Mouse (Mus musculus): Measurements from ENCODE around the gene Dtd2.
A peak's percentile ranks its signal among the peaks of the same experiment; 100 is the strongest.

Gene Dtd2

DNA sequence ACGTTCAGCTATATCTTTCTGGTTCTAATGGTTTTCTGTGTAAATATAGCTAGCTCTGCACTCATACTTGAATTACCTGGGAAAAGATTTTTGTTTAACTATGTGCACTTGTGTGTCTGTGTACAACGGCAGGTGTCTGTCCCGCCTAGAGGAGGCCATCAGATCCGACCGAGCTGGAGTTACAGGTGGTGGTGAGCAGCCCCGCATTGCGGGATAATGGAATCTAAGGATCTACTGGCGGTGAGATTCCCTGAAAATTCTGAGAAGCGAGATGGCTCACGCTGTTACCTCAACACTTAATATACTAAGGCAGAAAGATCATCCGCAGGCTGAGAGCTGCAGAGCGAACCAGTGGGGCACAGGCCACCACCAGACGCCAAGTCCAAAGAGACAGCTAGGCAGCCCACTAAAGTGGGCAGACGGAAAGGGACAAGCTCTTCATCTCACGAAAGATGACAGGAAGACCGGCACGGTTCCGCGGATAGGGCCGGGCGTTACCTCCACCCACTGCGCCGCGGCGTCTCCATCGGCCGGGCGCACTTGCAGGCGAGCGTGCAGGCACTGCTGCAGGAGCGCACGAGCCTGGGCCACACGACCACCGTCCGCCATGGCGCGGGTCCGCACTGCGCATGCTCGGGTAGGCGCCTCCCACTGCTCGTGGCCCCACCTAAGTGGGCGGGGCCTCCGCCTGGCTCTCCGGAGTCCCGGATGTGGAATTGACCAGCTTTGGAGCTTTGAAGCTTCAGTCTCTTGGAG, at the start of gene Dtd2:
TSS of gene Dtd2 (minus strand) at position 625 of the 756 bp plus-strand sequence.
- DNase-seq = peak; percentile 97 to 98

DNA sequence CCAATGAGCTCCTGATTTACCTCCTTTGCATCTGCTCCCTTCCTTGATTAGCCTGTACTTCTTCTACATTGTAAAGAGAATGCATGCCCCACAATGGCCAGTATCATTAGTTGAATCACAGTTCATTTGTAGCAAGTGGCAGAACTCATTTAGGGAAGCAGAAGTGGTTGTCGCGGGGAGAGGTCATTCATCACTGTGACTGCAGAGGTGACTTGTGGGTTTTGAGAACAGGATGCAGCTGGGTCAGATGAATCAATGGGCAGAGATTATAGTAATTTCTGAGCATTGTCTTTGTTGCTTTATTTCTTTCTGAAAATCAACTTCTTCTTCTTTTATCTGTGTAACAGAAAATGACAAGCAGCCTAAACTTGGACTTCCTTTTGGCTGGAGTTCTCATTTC, 43.0 kb upstream of the Dtd2 start:
- no peak for DNase-seq

DNA sequence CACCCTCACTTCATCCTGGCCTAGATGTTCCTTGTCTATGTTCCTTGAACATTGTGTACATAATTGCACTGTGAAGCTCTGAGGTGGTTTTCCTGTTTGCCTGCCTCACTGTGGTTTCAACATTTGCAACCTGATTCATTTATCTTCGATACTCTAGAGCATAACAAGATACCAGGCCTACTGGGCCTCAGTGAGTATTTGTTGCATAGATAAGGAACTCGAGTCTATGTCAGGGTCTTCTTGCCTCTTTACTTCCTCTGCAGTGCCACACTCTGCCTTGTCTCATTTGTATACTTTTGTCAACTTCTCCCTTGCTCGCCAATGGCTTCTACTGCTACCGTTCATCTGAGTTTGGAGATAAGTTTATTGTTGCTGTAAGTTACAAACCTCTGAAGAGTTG, 40.1 kb upstream of the Dtd2 start:
- DNase-seq = no peak

DNA sequence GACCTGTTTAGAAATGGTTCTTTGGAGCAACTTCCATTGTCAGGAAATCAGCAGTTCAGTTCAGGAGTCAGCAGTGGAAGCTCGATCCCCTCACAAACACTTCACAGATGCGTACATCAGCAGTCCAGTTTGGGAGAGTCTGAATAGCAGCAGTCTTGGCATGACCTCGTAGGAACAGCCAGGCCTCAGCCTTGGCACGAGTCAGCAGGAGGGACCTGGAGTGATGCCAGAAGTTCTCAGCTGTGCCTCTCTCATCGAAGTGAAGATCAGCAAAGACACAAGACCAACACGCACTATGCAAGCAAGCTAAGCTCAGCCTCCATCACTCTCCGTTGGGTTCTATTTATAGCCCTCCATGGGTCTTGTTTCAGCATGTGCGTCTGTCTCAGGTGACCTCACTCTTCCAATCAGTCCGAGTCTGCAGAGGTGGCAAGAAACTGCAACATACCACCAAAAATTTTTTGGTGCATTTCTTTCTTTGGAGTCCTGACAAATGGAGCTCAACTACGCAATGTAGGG, 36.6 kb upstream of the Dtd2 start:
- no peak for DNase-seq

DNA sequence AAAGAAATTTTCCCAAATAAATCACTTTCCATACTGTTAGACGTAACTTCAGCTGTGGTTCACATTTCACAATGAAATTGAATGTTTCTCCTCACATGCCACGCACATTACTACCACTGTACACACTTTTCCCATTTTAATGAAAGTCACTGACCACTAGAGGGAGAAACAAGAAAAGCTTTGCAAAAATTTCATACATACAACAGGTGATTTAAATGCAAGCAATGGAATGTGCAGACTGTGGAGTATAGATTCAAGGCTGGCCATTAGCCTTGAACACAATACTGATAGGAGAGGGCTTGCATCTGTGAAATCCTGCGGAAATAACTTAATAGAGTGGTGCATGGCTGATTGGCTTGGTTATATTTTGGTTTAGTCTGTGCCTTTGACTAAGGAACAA, 32.1 kb upstream of the Dtd2 start:
- no peak for DNase-seq

DNA sequence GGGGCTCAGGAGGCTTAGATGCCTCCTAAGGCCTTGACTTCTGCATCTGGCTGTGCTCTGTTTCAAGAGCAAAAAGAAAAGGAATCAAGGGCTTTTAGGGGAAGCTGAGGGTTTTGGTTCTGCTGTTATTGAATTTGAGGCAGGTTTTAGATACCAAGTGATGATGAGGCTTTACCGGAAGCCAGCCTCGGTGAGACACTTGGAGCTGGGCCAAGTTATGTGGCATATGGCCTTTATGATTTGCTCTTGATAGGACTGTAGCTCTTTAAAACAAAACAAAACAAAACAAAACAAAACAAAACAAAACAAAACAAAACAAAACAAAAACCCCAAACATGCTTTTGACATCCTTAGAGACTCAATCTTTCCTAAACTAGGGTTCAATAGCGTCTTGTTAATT, 28.7 kb upstream of the Dtd2 start:
- DNase-seq = no peak

DNA sequence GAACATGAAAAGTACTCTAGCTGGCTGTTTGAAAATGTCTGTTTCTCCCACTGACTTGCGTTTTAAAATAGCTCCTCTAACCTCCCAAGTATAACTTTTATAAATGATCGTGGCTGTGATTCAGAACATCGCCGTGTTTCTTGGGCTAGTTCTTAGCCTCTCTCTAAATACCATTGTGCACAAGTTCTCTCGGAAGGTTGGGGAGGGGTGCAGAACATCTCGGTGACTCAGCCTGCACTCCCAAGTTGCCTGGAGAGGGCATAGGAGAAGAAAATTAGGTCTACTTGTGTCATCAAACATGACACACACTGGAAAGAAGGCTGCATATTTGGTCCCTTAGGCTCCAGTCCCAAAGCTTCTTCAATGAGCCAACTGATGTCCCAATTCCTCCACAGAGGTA, 26.0 kb upstream of the Dtd2 start:
- DNase-seq = no peak

DNA sequence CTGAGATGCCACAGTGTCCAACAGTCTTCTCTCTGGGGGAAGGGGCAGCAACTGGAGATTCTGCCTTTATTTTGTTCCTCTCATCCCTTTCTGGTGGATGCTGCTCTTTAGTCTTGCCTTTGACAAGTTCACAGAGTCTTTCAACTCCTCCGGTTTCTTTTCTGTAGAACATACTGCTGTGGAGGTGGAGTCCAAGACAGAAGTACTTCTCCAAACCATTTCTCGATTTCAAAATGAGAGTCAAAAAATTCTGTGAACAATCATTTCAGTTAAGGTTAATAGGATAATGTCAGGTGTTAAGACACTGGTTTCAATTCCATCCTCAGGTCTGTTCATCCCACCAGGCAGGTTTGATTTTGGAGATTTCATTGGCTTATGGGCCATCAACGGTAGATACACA, 21.7 kb upstream of the Dtd2 start, which contains the start of gene Gpr33:
TSS of gene Gpr33 (minus strand) at position 101 of the 400 bp plus-strand sequence.
- DNase-seq = no peak

DNA sequence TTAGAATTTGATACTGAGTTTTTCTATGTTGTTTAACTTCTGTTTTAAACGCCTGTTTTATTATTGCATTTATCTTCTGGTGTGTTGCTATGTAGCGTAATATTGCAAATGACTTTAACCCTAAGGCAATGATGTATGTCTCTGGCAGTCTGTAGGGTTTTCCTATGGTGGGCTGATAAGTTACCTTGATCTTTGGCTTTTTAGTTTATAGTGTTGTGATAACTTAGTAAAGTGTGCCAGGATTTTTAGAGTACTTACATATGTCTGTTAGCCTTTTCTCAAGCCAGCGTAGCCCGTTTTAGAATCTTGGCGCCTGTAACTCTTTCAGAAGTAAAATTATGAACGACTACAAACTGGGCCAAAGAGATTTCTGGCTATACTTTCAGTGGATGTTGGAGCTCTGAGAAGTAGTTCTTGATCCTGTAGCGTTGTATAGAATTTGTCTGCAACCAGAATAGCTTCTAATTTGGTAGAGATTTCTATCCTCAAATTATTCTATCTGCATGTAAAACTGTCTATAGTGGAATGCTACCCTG, 8.3 kb upstream of the Dtd2 start:
- no peak for DNase-seq

DNA sequence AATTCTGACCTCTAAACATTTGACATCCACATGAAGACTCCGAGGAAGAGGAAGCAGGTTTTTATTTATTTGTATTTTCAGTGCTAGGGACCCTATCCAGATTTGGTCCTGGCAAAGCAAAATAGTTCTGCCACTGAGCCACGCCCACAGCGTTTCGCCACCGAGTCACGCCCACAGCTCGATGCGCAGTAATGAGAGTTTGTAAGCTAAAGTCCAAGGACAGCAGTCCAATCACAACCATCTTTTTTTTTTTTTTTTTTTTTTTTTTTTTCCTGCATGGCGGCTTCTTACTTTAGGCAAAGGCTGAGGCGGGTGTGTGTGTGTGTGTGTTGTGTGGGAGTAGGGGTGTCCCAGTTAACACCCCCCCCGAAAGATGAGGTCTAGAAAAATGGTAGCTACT, 7.7 kb upstream of the Dtd2 start:
- DNase-seq = no peak

DNA sequence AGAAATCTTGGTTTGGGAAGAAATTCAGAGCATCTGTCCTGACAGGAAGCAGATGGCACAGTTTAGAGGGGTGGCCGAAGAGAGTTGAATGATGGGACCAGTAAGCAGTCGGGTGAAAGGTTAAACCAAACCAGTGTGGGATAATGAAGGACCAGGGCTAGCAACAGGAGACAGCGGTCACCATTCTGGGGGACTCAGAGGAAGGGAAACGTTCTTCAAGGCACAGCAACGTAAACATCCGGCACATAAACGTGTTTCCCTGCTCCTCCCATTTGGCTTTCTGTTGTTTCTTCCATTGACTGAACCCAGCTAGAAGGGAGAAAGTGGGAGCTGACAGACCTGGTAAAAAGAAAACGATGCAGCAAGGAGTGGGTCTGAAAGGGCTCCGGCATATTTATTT, 7.0 kb upstream of the Dtd2 start:
- DNase-seq = no peak

DNA sequence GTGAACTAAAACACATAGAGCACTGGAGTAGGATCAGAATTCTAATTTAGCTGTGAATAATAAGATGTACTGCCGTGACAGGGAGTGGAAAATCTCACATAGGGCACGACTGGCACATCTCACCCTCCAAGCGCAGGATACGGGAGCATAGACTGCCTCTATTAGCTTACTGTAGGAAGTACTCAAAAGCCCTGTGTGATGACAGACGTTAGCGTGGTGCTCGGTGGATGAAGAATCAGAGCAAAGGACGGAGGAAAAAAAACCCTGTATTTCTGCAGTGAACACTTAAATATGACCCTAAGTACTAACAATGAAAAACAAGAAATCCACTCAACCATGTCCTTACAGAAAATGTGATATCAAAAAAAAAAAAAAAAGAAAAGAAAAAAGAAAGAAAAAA, 5.9 kb upstream of the Dtd2 start:
- DNase-seq = no peak

DNA sequence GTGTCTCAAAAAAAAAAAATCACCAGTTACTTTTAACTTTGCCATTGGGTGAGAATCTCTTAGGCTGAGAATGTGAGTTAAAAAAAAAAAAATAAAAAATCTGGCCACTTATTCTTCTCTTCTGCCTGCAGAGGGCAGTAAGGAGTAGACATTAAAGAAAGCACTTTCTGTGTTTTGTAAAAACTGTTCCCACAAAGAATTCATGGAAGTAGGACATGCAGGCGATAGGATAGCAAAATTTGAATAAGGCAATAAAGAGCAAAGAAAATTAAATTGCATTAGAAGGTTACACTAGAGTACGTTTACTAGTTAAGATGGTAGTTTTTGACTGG, 4.3 kb upstream of the Dtd2 start:
- no peak for DNase-seq

DNA sequence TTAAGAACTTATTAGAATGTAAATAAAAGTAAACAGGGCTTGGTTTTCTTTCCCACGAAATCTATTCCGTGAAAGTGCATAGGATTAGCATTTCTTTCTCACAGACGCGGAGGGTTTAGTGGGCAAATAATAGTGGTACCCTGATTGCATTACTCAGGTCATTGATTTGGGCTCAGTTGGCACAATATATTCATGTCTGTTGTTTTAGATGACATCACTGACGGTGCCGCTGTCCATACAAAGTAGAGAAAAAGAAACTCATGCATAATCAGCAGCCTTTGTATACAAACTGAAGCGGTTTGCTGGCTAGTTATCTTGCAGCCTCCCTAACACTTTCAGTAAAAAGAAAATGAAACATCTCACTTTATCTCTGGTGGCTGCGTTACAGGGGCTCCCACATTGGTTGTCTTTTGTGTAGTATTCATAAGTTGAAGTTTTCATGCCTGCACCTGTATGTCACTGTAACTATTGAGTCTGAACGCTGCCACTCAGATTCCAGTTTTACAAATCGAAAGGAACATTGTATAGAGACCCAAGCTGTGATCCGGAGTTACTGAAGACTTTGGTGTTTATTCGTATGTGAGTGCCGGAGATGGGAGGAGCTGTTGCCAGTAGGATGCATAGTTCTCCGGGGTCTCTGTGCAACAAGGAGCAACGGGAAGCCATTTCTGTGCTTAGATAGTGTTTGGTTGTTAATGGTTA, 3.8 kb upstream of the Dtd2 start:
- DNase-seq = no peak

DNA sequence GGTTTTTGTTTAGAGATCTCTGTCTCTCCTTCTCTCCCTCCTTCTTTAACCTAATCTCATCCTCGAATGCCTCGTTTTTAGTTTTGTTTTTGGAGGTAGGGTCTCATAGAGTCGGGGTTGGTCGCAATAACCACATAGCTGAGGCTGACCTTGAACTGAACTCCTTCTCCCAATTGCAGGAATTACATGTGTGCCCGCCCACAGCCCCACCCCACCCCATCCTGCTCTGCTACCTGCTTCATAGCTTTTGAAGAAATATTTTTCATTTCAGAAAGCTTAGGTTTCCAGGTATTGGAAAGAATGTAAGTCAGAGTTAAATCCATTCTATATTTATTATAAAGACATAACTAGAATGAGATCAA, 313 bp upstream of the Dtd2 start:
- no peak for DNase-seq

DNA sequence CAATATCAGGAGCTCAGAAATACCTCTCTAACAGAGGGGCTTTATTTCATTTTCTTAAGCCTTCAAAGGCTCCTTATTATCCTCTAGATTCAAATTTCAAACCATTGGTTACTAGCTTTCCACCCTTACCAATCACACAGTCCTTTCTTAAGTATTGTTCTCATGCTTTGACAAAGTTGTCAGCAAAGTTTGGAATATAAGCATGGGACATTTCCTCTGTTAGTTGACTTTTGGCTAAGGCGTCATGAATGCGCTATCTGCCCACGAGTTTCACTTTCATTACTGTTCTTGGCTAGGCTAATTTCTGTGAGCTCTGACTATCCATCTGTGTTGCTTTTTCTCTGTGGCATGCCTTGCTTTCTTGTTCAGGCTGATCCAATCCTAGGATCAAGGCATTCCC, 3.6 kb downstream of the Dtd2 start:
- no peak for DNase-seq

DNA sequence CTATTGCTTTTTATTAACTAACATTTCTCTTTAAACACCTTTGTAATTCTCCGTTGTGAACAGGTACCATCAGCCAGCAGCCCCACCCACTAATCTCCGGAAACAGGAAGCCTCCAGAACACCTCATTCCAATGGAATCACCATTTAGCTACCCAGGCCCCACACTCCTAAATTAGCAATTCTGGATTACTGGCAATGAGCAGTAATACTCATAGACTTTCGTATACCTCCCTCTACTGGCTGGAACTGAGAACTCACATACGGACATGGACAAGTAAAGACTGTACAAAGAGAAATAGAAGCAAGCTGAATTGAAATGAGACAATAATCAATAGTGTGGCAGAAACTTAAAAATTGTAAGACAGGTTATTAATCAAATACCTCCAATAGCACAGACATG, 4.8 kb downstream of the Dtd2 start:
- peak; percentile 62 to 66 for DNase-seq

DNA sequence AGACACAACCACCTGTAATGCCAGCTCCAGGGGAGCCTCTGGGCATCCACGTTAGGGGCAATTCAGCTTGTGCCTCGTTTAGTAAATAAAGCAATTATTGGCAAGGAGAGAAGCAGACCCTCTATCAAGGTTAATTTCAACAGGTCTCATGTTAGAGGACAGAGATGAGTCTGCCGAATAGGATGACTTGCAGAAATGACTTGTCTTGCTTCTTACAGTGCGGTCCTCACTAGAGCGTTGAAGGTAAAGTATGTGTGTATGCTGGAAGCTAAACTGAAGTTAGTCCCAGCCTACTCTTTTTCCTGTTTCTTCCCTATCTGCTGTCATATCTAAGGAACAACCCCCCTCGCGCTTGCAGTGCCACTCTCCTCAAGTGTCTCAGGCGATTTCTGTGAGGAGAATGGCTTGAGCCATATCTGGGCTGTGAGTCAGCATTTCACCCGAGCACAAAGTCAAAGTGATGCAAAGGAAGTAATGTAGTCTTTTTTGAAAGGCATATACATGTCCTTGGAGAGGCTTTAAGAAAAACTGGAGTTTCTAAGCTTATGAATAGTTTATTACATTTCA, 7.9 kb downstream of the Dtd2 start:
- no peak for DNase-seq

DNA sequence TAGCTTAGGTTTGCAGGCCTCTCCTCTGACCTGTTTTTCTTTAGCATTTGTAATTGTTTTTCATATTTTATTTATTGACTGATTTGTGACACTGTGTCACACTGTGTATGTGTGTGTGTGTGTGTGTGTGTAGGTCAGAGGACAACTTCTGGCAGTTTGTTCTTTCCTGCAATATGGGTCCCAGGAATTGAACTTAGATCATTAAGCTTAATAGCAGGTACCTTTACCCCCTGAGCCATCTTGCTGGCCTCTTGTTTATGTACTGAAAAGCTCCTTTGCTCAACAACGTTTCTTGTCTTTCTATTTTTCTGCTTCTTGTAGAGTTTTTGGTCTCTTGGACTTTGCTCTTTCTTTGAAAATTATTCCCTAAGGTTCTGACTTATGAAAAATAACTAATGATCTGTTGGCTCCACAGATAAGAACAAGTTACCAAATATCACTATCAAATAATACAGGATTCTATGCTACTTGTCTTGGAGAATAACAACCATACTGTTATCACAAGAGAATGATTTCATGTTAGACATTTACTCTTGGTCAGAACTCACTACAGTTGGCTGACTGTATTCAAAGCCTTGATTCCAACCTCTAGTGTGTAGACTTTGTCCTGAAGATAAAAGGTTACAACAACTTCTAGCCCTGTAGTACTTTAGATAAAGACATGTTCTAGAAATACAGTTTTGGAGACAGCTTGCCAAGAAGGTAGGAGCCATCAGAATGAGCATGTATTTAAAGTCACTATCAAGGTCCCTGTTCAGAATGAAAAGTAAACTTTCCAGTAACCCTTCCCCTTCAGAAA, 10.4 kb downstream of the Dtd2 start:
- DNase-seq = no peak

DNA sequence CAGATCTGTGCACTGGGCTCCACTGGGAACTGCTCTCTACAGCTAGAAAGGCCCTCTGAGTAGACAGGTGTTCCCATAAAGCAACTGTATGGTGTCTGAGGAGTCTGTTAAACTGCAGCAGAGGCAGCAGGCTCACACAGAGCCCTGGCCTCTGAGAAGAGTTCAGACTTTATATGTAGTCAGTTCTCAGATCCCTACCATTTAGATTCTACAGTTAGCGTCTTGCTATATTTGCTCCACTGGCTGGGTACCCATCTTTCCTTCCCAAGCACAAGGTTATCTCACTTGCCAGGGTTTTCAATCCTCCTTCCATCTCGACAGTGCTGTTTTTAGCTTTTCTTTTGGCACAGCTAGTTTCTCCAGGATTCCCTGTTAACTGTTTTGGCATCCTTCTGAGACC, 15.7 kb downstream of the Dtd2 start:
- no peak for DNase-seq

DNA sequence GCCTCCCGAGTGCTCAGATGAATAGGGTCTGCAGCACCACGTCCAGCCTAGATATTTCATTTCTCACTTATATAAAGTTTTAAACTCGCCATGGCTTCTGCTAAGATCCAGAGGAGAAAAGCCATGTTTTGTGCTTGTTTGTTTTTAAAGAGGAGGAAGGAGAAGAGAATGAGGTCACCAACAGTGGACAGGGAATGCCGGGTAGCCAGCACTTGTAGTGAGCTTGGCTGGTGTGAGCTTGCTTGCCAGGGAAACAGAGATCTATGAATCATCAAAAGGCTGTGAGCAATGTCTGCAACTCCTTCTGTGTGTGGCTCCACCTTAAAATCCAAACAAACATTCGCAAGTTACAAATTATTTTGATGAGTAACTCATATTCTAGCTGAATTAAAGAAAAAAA, 17.8 kb downstream of the Dtd2 start:
- no peak for DNase-seq

DNA sequence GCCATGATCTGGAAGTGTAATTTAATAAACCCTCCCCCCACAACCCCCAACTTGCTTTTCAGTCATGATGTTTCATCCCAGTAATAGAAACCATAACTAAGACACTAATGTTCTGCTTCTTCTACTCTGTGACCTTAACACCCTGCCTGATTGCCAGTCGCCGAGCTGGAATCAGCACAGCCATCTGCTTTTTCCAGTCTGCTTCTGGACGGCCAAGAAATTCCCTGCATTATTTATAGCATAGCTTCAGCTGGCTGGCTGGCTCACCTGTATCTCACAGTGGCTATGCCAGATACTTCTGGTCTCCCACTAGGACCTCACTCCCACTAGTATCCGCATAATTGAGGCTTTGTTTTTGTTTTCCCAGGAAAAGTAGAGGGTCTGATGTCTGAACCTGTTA, 20.5 kb downstream of the Dtd2 start:
- DNase-seq = no peak

DNA sequence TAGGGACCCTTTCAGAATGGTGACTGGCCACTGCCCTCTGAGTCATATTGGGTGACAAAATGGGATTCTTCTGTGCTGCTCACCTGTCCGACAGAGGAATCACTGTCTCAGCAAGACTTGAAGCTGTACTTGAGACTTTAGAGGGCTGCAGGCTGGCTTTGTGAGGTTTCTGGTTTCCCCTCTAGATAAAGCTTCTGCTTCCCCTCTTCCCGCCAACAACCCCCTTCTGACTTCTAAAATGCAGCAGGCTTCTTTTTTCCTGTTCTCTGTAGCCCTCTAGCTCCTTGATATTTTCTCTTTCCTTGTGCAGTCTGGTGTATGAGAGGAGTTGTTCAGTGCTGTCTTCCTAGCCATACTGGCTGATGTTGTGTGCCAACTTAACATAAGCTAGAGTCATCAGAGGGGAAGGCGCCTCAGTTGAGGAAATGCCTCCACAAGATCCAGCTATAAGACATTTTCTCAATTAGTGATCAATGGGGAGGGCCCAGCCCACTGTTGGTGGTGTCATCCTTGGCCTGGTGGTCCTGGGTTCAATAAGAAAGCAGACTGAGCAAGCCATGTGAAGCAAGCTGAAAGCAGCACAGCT, 21.0 kb downstream of the Dtd2 start:
- no peak for DNase-seq
